Mouse (Mus musculus): ENCODE data around the gene Kif16b.

The Kif16b gene

DNA sequence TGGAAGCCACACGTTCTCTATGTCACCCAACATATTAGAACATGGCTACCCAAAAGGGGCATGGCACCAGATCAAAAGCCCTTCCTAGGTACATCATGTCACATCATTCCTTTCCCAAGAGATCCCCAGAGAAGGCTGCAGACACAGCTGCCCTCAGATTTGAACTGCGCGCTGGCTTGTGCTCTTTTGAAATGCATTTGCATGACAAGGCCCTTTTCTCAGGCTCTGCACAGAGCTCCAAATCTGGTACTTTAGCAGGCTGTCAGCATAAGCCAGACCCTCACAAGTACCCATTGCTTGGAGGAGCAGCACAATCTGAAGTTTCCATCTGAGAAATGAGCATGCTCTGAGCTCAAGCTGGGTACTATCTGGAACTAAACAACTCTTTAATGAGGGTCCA, 165.6 kb downstream of the Kif16b start:
- no peak for DNase-seq (ENCODE audit: low read depth, low spot score)

DNA sequence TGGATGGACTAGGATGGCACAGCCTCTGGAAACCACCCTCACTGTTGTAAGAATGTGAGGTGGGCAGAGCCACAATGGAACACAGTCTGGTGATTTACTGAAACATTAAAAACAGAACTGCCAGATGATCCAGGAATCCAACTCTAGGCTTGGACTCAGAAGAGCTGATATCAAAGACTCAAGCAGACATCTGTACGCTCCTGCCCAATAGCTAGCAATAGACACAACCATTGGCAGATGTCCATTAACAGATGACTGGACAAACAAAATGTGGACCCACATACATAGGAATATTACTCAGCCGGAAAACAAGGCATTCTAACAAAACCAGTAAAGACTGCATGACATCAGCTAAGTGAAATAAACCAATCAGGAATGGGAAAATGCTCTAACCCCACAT, 167.3 kb downstream of the Kif16b start:
- DNase-seq (ENCODE audit: low read depth, low spot score) = no peak

DNA sequence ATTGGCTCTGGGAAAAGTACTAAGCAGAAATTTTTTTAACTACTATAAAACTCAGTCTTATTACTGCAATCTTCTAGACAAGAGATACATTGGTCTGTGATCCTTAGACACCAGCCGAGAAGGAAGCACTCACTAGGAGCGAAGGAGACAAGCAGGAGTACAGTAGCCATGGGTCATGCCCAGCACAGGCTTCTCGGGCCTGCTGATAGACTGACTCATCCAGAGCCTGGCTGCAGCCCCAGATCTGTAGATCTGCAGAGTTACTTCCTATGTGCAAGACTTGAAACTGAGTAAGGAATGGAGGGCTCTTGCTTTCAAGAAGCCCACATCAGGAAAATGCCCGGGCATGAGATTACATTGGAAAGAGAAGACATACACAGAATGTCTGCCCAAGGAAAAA, 169.0 kb downstream of the Kif16b start:
- DNase-seq (ENCODE audit: low read depth, low spot score) = no peak

DNA sequence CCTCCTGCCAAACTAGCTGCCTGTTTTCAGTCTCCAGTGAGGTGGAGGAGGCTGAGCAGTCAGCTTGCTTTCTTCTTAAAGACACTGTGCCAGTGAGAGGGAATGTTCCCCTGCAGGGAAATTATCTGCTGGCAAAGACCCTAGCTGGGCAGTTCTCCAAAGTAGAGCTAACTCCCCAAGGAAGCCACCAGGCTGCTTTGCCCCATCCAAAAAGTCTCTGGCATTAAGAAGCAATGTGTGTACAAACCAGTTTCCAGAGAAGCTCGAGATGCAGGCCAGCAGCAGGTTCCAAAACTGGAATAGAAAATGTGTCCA, 169.6 kb downstream of the Kif16b start:
- DNase-seq (ENCODE audit: low read depth, low spot score) = no peak

DNA sequence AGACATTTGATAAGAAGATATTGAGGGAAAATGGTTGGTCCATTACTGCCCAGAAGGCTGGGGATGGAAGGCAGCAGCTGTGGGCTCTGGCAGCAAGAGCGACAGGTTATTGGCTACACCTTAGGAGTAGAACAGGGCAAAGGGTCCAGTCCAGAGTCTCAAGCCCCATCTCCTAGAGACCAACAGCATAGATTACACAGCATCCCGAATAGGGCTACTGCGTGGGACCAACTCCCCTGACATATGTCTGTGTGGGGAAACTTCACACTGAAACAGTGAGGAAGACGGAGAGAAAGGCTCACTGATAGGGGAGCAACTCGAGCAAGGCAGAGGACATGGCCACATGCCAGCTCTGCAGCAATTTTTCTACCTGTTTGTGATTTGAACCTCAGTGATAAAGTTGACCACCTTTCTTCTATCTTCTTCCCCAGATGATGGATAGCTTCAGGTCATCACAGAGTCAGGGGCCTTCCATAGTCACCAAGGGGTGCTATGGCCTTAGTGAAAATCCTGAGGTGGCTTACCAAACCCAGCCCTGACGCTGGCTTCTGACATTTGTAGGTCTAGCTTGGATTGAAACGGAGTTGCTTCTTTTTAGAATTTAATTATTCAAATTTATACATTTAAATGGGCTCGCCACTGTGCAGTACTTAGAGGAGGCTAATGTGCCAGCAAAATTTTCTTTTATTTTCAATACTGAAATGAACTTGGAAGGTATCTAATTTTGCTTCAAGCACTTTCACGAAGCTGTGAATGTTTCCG, 170.1 kb downstream of the Kif16b start:
- no peak for DNase-seq (ENCODE audit: low read depth, low spot score)

DNA sequence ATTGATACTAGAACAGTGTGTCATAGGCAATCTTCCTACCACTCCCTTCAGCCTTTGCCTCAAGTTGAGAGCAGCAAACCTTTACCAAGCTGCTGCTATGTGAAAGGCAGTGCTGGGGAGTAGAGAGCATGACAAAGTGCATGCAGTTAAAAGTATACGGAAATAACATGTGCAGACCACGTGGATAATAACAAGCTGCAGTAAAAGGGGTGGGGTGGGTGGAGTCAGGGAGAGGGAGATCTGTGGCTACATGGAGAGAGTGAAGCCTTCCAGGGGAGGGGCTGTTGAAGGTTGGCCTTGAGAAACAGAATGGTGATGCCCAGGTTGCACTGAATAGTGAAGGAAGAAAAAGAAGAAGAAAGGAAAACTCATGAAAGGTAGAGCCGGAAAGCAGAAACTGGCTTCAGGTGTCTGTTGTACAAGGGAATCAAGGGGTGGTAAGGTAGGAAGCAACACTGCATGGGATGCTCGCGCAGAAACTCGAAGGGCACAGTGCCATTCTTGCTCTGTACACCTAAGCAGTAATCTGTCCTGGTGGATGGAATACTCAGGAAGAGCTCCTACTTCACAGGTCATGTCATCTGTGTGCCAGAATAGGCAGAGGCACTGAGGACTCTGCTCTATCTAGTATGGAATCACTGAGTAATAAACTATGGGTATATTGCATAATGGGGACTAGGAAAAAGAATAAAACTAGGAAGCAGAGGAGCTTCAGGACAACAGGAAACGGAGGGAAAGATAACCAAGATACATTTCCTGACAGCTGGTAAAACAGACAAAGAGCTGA, 176.9 kb downstream of the Kif16b start:
- DNase-seq (ENCODE audit: low read depth, low spot score) = no peak

DNA sequence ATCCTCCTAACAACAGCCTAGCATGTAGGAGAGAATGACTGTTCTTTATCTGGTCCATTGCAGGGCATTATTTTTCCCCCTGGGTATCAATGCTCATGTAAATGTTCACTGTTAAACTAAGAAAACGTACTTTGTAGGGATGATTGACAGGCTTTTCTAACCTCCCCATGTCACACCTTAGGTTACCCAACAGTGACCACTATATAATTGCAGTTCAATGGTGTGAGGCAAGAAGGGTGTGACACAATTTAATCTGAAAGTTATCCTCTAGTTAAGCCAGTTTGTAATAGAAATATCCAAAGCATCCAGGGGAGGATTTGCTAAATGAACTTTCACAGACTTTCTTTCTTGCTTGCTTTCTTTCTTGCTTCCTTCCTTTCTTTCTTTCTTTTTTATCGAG, 181.2 kb downstream of the Kif16b start:
- no peak for DNase-seq (ENCODE audit: low read depth, low spot score)

DNA sequence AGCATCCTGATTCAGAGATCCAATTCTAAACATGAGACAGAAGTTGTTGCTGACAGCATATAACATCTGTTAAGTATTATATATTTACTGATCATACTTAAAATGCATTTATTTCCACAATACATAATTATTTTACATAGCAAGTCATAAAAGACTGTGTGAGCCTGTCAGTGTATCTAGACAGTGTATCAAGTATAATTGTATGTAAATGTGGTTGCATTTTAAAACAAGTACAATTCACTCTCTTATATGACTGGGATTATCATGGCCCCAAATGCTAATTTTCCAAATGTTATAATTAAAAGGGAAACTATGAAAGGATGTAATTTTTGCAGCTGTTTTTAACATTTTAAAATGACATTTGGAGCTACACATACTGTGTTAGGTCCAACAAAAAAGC, 182.3 kb downstream of the Kif16b start:
- DNase-seq (ENCODE audit: low read depth, low spot score) = no peak

DNA sequence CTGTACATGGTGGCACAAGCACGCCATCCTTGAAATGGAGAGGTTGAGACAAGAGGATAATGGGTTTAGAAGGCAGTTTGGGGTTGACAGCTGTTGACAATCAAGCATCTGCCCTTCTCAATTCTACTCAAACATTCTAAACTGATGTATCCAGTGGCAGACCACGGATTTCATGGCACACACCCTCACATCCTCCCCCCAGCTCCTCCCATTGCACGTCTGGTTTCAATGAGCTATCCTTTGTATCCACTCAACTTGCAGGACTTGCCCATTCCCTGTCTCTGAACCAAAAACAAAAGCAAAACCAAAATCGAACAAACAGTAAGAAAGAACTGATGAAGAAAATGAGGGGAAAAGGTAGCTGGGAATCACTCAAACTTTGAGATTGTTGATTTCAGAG, 183.7 kb downstream of the Kif16b start:
- no peak for DNase-seq (ENCODE audit: low read depth, low spot score)

DNA sequence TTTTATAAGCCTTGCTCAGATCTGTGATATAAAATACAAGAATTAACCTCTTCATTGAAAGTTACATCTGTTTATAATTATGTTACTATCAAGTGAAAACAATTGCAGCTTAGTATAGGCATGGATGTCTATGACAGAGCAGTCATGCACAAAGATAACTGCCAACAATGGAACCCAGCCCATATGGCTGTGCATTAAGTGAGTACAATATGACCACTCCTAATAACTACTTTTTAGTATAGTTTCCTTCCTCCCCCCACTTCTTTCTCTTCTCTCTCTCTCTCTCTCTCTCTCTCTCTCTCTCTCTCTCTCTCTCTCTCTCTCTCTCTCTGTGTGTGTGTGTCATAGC, 185.4 kb downstream of the Kif16b start:
- DNase-seq (ENCODE audit: low read depth, low spot score) = no peak

DNA sequence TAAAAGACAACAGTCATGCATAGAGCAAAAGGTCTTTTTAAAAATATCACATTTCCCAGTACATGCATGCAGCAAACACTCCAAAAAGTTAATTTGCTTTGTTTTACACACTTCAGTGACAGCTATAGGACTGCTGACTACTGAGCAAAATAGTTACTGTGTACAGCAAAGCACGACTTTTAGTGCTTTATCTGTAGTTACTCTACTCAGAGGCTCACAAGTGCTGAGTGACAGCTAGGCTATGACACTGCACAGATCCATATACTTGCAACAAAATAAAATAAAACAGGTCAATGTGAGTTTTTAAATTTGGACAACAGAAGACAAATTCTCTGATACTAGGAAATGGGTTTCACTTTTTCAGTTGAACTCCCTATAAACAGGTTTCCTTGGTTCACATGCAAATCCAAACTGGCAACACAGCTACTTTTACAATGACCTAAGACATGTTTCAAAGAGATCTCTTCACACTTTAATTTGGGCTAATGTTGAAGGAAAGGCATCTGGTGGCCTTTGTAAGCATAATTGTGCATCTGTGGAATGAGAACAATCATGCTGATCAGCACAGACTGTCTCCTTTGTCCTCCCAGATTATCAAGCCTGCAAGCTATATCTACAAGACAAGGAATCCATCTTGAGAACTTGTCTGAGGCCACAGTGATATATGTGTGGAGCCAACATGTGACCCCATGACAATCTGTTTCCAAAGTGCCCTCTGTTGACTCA, 186.0 kb downstream of the Kif16b start:
- DNase-seq (ENCODE audit: low read depth, low spot score) = no peak

DNA sequence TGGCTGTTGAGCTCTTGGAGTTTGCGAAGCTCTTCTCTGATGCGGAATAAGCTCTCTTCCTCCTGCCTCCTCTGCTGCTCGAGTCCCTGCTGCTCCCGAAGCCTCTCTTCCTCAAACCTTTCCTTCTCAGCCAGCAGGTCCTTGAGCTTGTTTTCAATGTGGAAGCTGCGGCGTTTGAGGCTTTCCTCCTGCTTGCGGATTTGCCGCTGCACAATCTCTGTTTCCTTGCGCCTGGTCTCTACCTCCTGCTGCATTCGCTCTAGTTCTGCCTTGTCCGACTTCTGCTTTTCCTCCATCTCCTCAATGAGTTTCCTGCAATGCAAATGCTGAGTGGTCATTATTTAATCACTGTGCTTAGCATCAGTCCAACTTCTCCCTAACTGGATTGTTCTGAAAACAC, 188.6 kb downstream of the Kif16b start:
- no peak for DNase-seq (ENCODE audit: low read depth, low spot score)

DNA sequence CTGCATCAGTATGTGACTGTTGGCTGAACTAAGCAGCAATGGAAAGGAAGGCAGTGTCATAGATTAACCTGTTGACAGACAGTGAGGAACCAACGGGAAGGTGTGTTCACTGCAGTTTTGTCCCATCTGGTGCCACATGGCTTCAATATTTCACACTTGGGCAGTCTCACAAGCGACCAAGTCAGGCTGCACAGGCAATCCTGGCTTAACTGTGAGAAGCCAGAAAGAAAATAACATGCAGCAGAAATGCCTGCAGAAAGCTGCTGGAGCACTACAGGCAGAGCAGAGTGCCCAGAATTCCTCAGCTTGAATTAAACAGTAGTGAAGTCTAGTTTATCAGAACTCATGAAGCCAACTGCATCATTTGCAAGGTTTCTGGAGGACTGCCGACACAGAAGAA, 192.0 kb downstream of the Kif16b start:
- DNase-seq (ENCODE audit: low read depth, low spot score) = no peak

DNA sequence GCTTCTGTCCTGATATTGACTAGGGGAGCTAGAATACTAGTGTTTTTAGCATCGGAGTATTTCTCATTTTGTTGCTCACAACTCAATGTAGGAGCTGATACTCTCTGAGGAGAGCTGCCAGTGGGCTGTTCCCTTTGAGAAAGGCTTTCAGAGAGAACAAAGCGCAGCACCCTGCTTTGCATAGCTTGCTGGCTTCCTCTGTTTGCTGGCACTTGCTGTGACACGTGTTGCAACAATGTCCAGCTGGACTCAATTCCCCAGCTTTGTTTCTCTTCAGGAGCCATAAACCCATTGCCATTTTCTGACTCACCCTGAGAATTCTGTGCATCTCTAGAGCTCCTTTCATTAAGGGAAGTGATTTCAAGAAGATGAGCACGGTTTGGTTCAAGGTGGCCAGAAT, 200.6 kb downstream of the Kif16b start:
- DNase-seq (ENCODE audit: low read depth, low spot score) = no peak

DNA sequence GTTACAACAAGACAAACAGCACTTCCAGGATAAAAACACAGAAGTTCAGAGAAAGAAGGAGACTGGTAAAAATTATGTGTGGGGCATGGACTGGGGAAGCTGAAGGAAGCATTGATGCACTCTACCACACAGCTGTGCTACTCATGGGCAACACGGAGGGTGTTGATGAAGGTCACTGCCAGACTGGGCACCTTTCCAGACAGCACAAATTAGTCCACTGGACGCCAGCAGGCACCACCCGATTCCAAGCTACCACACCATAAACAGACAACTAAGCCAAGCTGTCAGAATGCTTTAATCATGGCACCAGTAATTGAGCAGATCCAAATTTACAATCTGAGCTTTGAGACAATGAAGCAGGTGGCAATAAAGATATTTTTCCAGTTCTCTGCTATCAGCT, 202.7 kb downstream of the Kif16b start:
- no peak for DNase-seq (ENCODE audit: low read depth, low spot score)

DNA sequence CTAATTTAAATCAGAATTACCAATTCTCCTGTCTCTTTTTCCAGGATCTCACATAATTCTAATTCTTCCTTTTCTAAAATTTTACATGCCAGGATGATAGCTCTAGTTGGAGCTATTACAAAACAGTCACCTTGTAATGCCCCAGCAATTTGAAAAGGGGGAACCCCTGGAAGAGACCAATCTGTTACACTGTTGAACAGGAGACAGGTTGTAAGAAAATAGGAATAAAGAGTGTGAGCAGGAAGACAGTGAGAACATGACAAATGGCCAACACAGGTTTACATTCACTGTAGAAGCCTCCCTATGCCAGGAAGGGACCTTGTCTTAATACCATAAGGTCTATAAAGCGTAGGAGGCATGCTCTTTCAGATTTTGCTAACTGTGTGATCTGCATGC, 206.4 kb downstream of the Kif16b start:
- no peak for DNase-seq (ENCODE audit: low read depth, low spot score)

DNA sequence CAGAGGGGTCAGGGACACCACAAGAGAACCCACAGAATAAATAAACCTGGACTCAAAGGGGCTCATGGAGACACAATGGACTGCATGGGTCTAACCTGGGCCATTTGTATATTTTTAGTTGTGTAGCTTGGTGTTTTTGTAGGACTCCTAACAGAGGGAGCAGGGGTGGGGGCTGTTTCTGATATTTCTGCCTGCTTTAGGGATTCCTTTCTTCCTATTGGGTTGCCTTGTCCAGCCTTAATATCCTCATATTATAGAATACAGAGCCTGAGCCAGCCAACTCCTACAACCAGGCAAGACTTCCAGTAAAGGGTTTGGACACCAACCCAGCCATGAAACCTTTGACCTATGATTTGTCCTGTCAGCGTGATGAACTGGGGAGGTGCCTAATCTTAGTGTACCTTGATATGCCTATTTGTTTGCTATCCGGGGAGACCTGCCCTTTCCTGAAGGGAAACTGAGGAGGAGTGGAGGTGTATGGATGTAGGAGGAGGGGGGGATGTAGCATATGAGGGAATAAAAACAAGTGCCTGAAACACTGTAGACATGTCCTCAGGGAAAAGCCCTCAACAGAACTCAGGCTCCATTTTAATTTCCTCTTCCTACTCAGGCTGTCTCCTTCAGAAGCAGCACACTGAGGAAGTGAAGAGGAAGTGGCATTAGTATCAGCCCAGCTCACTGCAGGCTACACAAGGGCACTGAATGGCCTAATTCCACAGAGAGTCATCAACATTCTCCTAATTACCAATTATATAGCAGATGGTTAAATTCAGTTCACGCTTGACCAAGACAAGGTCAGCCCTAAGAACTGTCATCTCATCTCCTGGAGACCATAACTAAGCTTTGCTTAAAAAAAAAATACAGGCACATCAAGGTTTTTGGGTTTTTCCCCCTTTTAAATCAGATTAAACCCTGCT, 207.1 kb downstream of the Kif16b start:
- no peak for DNase-seq (ENCODE audit: low read depth, low spot score)

DNA sequence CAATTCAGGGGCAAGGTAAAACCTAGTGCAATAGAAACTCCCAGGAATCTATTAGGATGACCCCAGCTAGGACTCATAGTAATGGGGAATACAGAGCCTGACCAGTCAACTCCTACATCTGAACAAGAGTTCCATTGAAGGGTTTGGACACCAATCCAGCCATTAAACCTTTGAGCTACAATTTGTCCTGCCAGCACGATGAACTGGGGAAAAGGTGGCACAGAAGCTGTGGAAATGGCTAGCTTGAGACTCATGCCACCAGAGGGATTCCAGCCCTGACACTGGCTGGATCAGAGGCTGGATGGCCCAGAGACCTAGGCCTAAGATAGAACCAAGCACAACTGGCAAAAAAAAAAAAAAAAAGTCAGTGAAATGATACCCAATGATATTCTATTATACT, 207.9 kb downstream of the Kif16b start:
- no peak for DNase-seq (ENCODE audit: low read depth, low spot score)

DNA sequence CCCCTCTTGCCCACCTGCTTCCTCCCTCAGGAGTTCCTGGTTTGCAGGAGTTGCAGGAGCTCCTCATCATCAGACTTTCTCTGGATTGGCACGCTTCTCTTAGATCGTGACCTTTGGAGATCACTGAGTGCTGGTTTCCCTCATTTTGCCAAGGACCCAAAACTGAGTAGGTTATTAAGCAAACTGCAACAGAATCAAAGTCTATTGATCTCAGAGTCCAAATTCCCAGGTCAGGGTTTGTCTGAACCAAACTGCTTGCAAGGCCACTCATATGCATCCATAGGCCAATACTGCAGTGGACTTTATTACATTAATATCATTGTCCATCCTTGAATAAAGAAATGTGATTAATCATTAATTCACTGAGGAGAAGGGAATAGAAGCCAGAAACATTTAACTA, 211.8 kb downstream of the Kif16b start:
- no peak for DNase-seq (ENCODE audit: low read depth, low spot score)

DNA sequence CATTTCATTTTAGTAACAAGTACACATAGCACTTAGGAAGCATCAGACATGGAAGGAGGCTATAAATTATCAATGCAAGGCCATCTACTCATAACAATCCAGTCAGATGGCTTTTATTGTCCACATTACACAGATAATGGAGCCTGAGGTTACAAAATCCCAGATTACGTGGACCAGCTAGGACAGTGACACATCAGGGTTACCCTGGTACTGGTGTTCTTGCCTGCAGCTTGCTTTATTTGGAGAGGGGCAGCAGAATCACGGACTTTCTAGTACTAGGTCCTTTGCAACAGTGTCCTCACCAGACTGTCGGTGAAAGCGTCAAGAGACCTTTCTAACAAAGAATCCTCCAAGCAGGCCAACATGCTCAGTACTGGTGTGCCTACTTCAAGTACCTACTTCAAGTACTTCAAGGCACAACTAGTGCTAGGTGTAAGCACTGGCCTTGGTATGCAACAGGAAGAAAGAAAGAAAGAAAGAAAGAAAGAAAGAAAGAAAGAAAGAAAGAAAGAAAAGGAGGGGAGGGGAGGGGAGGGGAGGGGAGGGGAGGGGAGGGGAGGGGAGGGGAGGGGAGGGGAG, 213.3 kb downstream of the Kif16b start:
- DNase-seq (ENCODE audit: low read depth, low spot score) = no peak

DNA sequence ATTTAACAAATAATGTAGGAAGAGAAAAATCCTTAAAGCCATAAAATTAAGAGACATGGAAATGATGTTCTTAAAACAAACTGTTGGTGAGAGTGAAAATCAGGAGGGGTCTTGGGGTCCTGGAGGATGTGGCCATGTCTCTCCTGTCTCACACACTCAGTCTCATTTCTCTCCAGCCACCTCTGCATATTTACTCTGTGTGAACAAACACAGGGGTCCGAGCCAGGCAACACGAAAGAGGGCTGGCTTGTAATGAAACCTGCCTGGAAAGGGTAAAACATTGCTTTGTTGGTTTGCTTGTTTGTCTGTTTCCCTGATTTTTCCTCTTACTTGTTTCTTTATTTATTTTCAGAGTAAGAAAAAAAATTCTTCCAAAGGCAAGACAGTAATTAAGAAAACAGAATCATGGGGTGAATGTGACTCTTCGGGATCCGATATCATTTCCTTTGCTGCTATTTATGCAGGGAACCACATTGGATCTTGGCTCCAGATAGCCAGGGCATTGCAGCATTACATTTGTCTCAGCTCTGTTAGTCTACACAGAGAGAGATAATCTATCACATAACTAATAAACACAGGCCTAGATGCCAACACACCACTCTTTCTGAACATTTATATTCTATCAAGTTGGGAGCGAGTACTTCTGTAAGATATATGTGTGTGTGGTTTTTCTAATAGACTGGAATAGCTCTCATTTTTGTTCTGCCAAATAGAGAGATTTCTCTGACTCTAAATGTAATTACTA, 218.2 kb downstream of the Kif16b start:
- no peak for DNase-seq (ENCODE audit: low read depth, low spot score)

All from c-Kit-negative CD71-positive TER-119-positive erythroid progenitor cells, embryonic 14.5 days (primary cell).